Mouse (Mus musculus) midbrain, postnatal 0 days (tissue): ENCODE data around the gene Tmem54. TPM values are rescaled to one million over a fixed set of nuclear protein-coding genes. Genes with fewer than 3 reads are reported as not detected.
A peak's percentile ranks its signal among the peaks of the same experiment; 100 is the strongest.

Source experiments
- ATAC-seq: fragments of 200-750 bp; cut with Nextera tagmentation; 2 replicates; pipeline ENCODE4 v1.8.0; 2017; ENCODE audit warnings: moderate number of reproducible peaks, mild to moderate bottlenecking, moderate TSS enrichment, moderate library complexity; ENCODE audit not compliant: low FRiP score
- DNase-seq: peaks from one replicate; pipeline ENCODE4 v3.0.0-alpha.2; 2015; ENCODE audit warnings: low spot score
- H3K27ac ChIP-seq: fragments of 300-500 bp; sonication (generic); 2 replicates; pipeline ENCODE4 v1.5.1; 2014; ENCODE audit warnings: low read depth, mild to moderate bottlenecking, low read length, mixed read lengths
- H3K27me3 ChIP-seq: fragments of 300-500 bp; sonication (generic); 2 replicates; pipeline ENCODE4 v1.6.1; 2014; ENCODE audit warnings: low read length, control low read depth, mixed read lengths; ENCODE audit not compliant: insufficient read depth
- H3K36me3 ChIP-seq: fragments of 300-500 bp; sonication (generic); 2 replicates; pipeline ENCODE4 v1.6.1; 2014; ENCODE audit warnings: low read length, control low read depth, mixed read lengths; ENCODE audit not compliant: insufficient read depth
- H3K4me1 ChIP-seq: fragments of 300-500 bp; sonication (generic); 2 replicates; pipeline ENCODE4 v1.6.1; 2014; ENCODE audit warnings: mild to moderate bottlenecking, control low read depth, antibody characterized with exemption, low read length, mixed read lengths; ENCODE audit not compliant: insufficient read depth
- H3K4me2 ChIP-seq: fragments of 300-500 bp; sonication (generic); 2 replicates; pipeline ENCODE4 v1.6.1; 2014; ENCODE audit warnings: low read depth, mild to moderate bottlenecking, low read length, mixed read lengths; ENCODE audit not compliant: poor library complexity, severe bottlenecking
- H3K4me3 ChIP-seq: fragments of 300-500 bp; sonication (generic); 2 replicates; pipeline ENCODE4 v1.5.1; 2014; ENCODE audit warnings: low read depth, mild to moderate bottlenecking, low read length, moderate library complexity
- H3K9ac ChIP-seq: fragments of 300-500 bp; sonication (generic); replicated peaks from 2 replicates; pipeline ENCODE4 v1.6.1; 2014; ENCODE audit warnings: mild to moderate bottlenecking, low read length, moderate library complexity, mixed read lengths; ENCODE audit not compliant: poor library complexity, severe bottlenecking
- H3K9me3 ChIP-seq: fragments of 300-500 bp; sonication (generic); 2 replicates; pipeline ENCODE4 v1.6.1; 2016; ENCODE audit warnings: low read length, control low read depth
- CTCF ChIP-seq: IDR thresholded peaks from 2 replicates; pipeline ENCODE4 v1.5.1; 2016; ENCODE audit warnings: antibody characterized with exemption, mild to moderate bottlenecking
- WGBS: fragments of 180-500 bp; shearing (Covaris S2); extraction: QIAGEN DNeasy Blood & Tissue Kit; methylation state at CpG from one replicate; pipeline ENCODE4 v1.1.7; 2014; 5-methylcytosine and 5-hydroxymethylcytosine counted together
- polyA plus RNA-seq: library from polyadenylated mRNA; unstranded; fragments of >200 nt; fragmentation: Nextera tagmentation; extraction: Ambion mirVana; gene quantifications from 2 replicates; pipeline ENCODE4 v1.2.1, GENCODE M21; 2015
- total RNA-seq: library from RNA; depleted of rRNA; stranded (reverse); fragments of >200 nt; gene quantifications from 2 replicates; pipeline ENCODE4 v1.2.3, GENCODE M21; 2014

The Tmem54 gene
- total and polyA plus RNA-seq, 2 experiments from 2014 or later = 0.99 TPM; not detected in 1

DNA sequence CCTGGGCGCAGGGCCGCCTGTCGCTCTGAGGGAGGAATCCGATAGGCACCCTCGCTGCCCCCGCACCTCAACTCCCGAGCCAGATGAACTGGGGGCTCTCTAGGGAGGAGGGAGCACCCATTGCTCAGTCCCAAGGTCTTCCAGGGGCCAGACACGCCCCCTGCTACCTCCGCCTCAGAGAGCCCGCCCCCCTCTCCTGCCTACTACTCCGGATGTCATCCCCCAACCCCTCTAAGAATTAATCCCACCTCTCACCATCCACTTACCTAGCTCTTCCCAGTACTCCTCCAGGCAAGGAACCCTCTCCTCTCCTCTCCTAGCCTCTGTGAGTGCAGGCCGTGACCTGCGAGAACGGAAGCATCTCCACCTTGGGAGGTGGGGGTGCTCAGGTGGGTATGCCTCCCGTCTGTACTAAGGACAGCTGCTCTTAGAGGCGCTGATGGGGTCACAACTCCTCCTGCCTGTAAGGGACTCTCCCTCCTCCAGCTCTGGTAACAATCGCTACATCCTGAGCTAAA lies 16.3 kb downstream of the Tmem54 start, which contains the start of gene Hpca:
Hpca (minus strand) TSS at position 468 of the 518 bp plus-strand sequence.
- peak within 1 kb of the TSS; percentile 88 for H3K9ac ChIP-seq
- no peak for TF ChIP-seq CTCF
- H3K4me1 ChIP-seq = 0 out of 2 replicates have a peak, but pooled peaks cover 12% of the 10 kb centered on the region
- peak; percentile 49; the same call in 1 of the 2 replicates for ATAC-seq
- H3K36me3 ChIP-seq = no peaks in the 10 kb centered on the region
- peak within 1 kb of the TSS; percentile 65 for H3K27ac ChIP-seq
- DNase-seq = no peak
- peaks cover 3% of the 10 kb centered on the region; the same call in 1 of the 2 replicates for H3K27me3 ChIP-seq
- WGBS = 3% methylated on average over 16 of the region's 17 CpGs
- H3K4me3 ChIP-seq = peak within 1 kb of the TSS; percentile 68
- no peaks in the 10 kb centered on the region for H3K9me3 ChIP-seq
- peak within 1 kb of the TSS; percentile 90 for H3K4me2 ChIP-seq

- H3K27ac ChIP-seq = no peak overlapping the region
- H3K9ac ChIP-seq = no peak overlapping the region
- ATAC-seq (no peak), DNase-seq (no peak)
- peak overlapping the region; percentile 90 for H3K4me2 ChIP-seq
- no peaks in the 10 kb centered on the region for H3K36me3 ChIP-seq
- H3K9me3 ChIP-seq = no peaks in the 10 kb centered on the region
- H3K4me1 ChIP-seq = 0 out of 2 replicates have a peak, but pooled peaks cover 12% of the 10 kb centered on the region
- 20% methylated on average over 9 of the region's 9 CpGs for WGBS
- no peak for TF ChIP-seq CTCF
- H3K4me3 ChIP-seq = no peak overlapping the region
- H3K27me3 ChIP-seq = peaks cover 3% of the 10 kb centered on the region; the same call in 1 of the 2 replicates
Observed at GRCm38 (mm10) chr4:129122107-129122506, 16.8 kb downstream of the Tmem54 start.

DNA sequence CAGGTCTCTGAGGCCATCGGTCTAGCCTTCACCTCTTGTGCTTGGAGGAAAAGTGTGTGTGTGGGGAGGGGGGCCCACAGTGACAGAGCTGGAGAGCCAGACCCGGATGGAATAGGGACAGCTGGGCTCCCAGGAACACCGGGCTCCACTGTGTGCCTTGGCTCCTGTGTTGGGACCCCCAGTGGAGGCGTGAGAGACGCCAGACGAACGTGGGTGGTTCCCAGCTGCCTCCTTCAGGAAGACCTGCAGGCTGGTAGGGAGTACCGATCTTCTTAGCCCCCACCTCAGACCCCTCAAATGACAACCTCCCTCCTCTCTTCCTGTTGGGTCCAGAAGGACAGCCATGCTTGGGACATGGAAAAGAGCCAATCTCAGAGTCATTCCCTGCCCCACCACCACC lies 17.4 kb downstream of the Tmem54 start:
- Histone ChIP-seq H3K9me3 (no peaks in the 10 kb centered on the region), H3K27me3 (peaks cover 3% of the 10 kb centered on the region; the same call in 1 of the 2 replicates), H3K4me3 (no peak overlapping the region), H3K27ac (no peak overlapping the region), H3K4me2 (no peak overlapping the region), H3K4me1 (0 out of 2 replicates have a peak, but pooled peaks cover 12% of the 10 kb centered on the region), H3K36me3 (no peaks in the 10 kb centered on the region), H3K9ac (no peak overlapping the region)
- no peak for DNase-seq
- WGBS = 48% methylated on average over 8 of the region's 8 CpGs
- no peak for TF ChIP-seq CTCF
- ATAC-seq = no peak

DNA sequence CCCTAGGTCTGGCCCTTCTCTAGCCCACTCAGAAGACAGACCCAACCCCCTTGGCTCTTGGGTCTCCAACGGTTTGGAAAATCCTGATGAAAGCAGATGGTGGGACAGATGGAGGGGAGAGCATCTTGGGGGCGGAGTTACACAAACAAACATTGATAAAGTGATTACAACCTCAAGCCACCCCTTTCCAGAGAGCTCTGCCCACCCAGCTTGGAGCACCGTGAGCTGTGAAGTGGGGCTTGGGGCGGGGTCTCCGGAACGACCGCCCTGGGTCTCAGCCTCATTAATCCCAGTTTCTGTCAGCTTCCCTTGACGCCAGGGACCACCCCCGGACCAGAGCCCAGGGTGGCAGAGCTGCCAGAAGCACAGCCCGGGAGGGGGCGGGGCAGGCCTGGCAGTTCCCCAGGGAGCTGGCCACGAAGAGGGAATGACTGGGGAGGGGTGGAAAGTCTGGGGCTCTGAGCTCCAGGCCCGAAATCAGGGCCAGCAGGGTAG lies 19.4 kb downstream of the Tmem54 start:
- H3K9ac ChIP-seq = no peak overlapping the region

DNA sequence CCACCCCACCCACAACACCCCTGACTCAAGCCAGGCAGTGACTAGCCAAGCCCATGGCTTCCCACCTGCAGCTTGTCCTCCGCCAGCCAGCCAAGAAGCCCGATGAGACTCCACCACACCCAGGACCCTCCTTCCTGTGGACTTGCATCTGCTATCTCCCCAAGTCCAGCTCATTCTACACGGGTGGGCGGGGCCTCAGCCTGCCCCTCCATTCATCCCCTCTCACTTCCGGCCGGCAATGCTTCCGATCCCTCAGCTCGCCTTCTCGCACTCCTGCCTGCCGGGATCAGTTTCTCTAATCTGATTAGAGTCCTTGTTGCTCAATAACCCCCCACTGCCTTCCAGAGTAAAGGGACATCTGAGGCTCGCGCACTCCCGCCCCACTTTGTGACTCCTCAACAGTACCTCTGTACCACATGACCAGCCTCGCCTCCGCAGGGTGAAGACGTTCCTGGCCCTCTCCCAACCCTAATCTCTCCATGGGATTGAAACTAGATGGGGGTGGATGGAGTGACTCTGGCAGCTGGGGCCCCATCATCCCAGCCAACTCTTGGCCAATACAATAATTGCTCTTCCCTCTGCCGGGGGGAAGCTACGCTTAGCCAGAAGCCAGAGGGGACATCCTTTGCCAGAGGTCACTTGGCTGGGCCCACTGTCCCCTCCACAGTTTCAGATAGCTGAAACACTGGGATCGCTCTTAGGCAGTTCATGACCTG lies 20.5 kb downstream of the Tmem54 start:
- ATAC-seq = no peak
- Histone ChIP-seq H3K27me3 (no peaks in the 10 kb centered on the region), H3K36me3 (no peaks in the 10 kb centered on the region), H3K27ac (no peak overlapping the region), H3K9ac (no peak overlapping the region), H3K4me2 (peak overlapping the region; percentile 36), H3K4me1 (peaks cover 15% of the 10 kb centered on the region; the same call in 1 of the 2 replicates), H3K9me3 (no peaks in the 10 kb centered on the region), H3K4me3 (no peak overlapping the region)
- WGBS = 11% methylated on average over 19 of the region's 19 CpGs
- no peak for TF ChIP-seq CTCF
- DNase-seq = peak; percentile 71

More for the DNA sequence above, 19.4 kb downstream of the Tmem54 start:
- Histone ChIP-seq H3K4me3 (no peak overlapping the region), H3K4me1 (peaks cover 18% of the 10 kb centered on the region; the same call in 1 of the 2 replicates), H3K27me3 (peaks cover 3% of the 10 kb centered on the region; the same call in 1 of the 2 replicates), H3K9me3 (no peaks in the 10 kb centered on the region), H3K4me2 (peak overlapping the region; percentile 36), H3K36me3 (no peaks in the 10 kb centered on the region), H3K27ac (no peak overlapping the region)
- no peak for TF ChIP-seq CTCF
- ATAC-seq (no peak), DNase-seq (peak; percentile 78)
- WGBS = 7% methylated on average over 13 of the region's 13 CpGs
